Mouse (Mus musculus) limb, embryonic 13.5 days (tissue): ENCODE measurements around the gene Epha10. TPM values are rescaled to one million over a fixed set of nuclear protein-coding genes. Genes with fewer than 3 reads are reported as not detected.
"Not testable (repeated sequence)": the region's sequence is repeated elsewhere in the genome, so short reads cannot be mapped to it uniquely, and the experiment has no call there.

Experiments used
- ATAC-seq: fragments of 200-750 bp; cut with Nextera tagmentation; 2 replicates; pipeline ENCODE4 v1.8.0; 2017; ENCODE audit warnings: low read depth, moderate number of reproducible peaks, moderate TSS enrichment; ENCODE audit not compliant: low FRiP score
- H3K27ac ChIP-seq: fragments of 300-500 bp; sonication (generic); 2 replicates; pipeline ENCODE4 v1.5.1; 2015; ENCODE audit warnings: inconsistent platforms, mild to moderate bottlenecking, moderate library complexity
- H3K27me3 ChIP-seq: fragments of 300-500 bp; sonication (generic); 2 replicates; pipeline ENCODE4 v1.6.1; 2015; ENCODE audit warnings: mild to moderate bottlenecking, inconsistent platforms
- H3K36me3 ChIP-seq: fragments of 300-500 bp; sonication (generic); 2 replicates; pipeline ENCODE4 v1.6.1; 2015; ENCODE audit warnings: inconsistent platforms, mild to moderate bottlenecking, moderate library complexity
- H3K4me1 ChIP-seq: fragments of 300-500 bp; sonication (generic); 2 replicates; pipeline ENCODE4 v1.6.1; 2015; ENCODE audit warnings: inconsistent platforms
- H3K4me2 ChIP-seq: fragments of 300-500 bp; sonication (generic); replicated peaks from 2 replicates; pipeline ENCODE4 v1.6.1; 2015; ENCODE audit warnings: inconsistent platforms, mild to moderate bottlenecking, moderate library complexity
- H3K4me3 ChIP-seq: fragments of 300-500 bp; sonication (generic); 2 replicates; pipeline ENCODE4 v1.5.1; 2015; ENCODE audit warnings: moderate library complexity, mild to moderate bottlenecking, inconsistent platforms
- H3K9ac ChIP-seq: fragments of 300-500 bp; sonication (generic); 2 replicates; pipeline ENCODE4 v1.6.1; 2015; ENCODE audit warnings: mild to moderate bottlenecking, inconsistent platforms
- H3K9me3 ChIP-seq: fragments of 300-500 bp; sonication (generic); 2 replicates; pipeline ENCODE4 v1.6.1; 2016; ENCODE audit warnings: inconsistent platforms
- WGBS: fragments of 180-500 bp; shearing (Covaris S2); methylation state at CpG from one replicate; pipeline ENCODE4 v1.1.7; 2015; 5-methylcytosine and 5-hydroxymethylcytosine counted together
- polyA plus RNA-seq: library from polyadenylated mRNA; unstranded; fragments of >200 nt; fragmentation: Nextera tagmentation; extraction: Ambion mirVana; gene quantifications from 2 replicates; pipeline ENCODE4 v1.2.1, GENCODE M21; 2015

Epha10 gene
- polyA plus RNA-seq, 1 experiment from 2014 or later, result 0.17 TPM

GRCm38 (mm10) chr4:124899906-124900305, 19.2 kb downstream of the Epha10 start:
- H3K27me3 ChIP-seq, result peaks cover 82% of the 10 kb centered on the region
- no peaks in the 10 kb centered on the region for H3K36me3 ChIP-seq
- WGBS, result 59% methylated on average over 5 of the region's 5 CpGs
- no peak overlapping the region for H3K4me2 ChIP-seq
- H3K9me3 ChIP-seq, result no peaks in the 10 kb centered on the region
- no peak for ATAC-seq
- H3K4me3 ChIP-seq, result no peak overlapping the region
- H3K27ac ChIP-seq, result no peak overlapping the region
- H3K4me1 ChIP-seq, result peaks cover 2% of the 10 kb centered on the region
- H3K9ac ChIP-seq, result no peak overlapping the region

GRCm38 (mm10) chr4:124905417-124905816, 24.7 kb downstream of the Epha10 start:
- no peak for ATAC-seq
- H3K4me3 ChIP-seq, result no peak overlapping the region
- peaks cover 33% of the 10 kb centered on the region for H3K27me3 ChIP-seq
- H3K4me1 ChIP-seq, result peaks cover 13% of the 10 kb centered on the region
- H3K4me2 ChIP-seq, result no peak overlapping the region
- WGBS, result 69% methylated on average over 4 of the region's 4 CpGs
- no peaks in the 10 kb centered on the region for H3K9me3 ChIP-seq
- no peaks in the 10 kb centered on the region for H3K36me3 ChIP-seq
- no peak overlapping the region for H3K27ac ChIP-seq
- no peak overlapping the region for H3K9ac ChIP-seq

- Histone ChIP-seq H3K4me3 (peak overlapping the region; percentile 32), H3K36me3 (no peaks in the 10 kb centered on the region), H3K9me3 (no peaks in the 10 kb centered on the region), H3K4me1 (peaks cover 13% of the 10 kb centered on the region), H3K9ac (peak overlapping the region; percentile 20), H3K27ac (no peak overlapping the region), H3K27me3 (peaks cover 30% of the 10 kb centered on the region), H3K4me2 (peak overlapping the region; percentile 59)
- 7% methylated on average over 21 of the region's 21 CpGs for WGBS
- ATAC-seq, result peak; percentile 71
Measured at GRCm38 (mm10) chr4:124905971-124906822, 25.5 kb downstream of the Epha10 start.

GRCm38 (mm10) chr4:124928102-124928501, 47.4 kb downstream of the Epha10 start:
- ATAC-seq, result no peak
- 86% methylated on average over 5 of the region's 5 CpGs for WGBS
- H3K36me3 ChIP-seq, result peaks cover 82% of the 10 kb centered on the region

GRCm38 (mm10) chr4:124936613-124937471, 56.1 kb downstream of the Epha10 start, which contains the start of gene 9930104L06Rik:
TSS of gene 9930104L06Rik (plus strand) at chr4:124937048.
- Histone ChIP-seq H3K9ac (peak within 1 kb of the TSS; percentile 84), H3K4me2 (peak within 1 kb of the TSS; percentile 77), H3K4me1 (peaks cover 22% of the 10 kb centered on the region), H3K4me3 (peak within 1 kb of the TSS; percentile 89), H3K9me3 (no peaks in the 10 kb centered on the region), H3K36me3 (peaks cover 30% of the 10 kb centered on the region), H3K27me3 (no peaks in the 10 kb centered on the region), H3K27ac (no peak within 1 kb of the TSS)
- peak; percentile 100 for ATAC-seq
- WGBS, result under 1% methylated on average over 52 of the region's 52 CpGs

More at GRCm38 (mm10) chr4:124928102-124928501, 47.4 kb downstream of the Epha10 start:
- Histone ChIP-seq H3K27me3 (no peaks in the 10 kb centered on the region), H3K9ac (no peak overlapping the region), H3K9me3 (no peaks in the 10 kb centered on the region), H3K4me1 (no peaks in the 10 kb centered on the region), H3K4me3 (no peak overlapping the region), H3K27ac (no peak overlapping the region), H3K4me2 (no peak overlapping the region)

GRCm38 (mm10) chr4:124939211-124939610, 58.5 kb downstream of the Epha10 start, which contains the start of gene Cdca8:
TSS of gene Cdca8 (minus strand) at chr4:124939311.
- H3K9me3 ChIP-seq, H3K27me3 ChIP-seq, H3K9ac ChIP-seq, ATAC-seq, H3K27ac ChIP-seq: not testable (repeated sequence)
- H3K4me2 ChIP-seq, result peak within 1 kb of the TSS; percentile 77; the same call in 1 of the 2 replicates
- H3K36me3 ChIP-seq, result peaks cover 45% of the 10 kb centered on the region
- H3K4me3 ChIP-seq, result 0 out of 2 replicates have a peak within 1 kb of the TSS, but pooled peaks have one; percentile 4
- WGBS, result 91% methylated on average over 4 of the region's 4 CpGs
- H3K4me1 ChIP-seq, result peaks cover 22% of the 10 kb centered on the region

- Histone ChIP-seq H3K9me3 (no peaks in the 10 kb centered on the region), H3K4me1 (peaks cover 4% of the 10 kb centered on the region; the same call in 1 of the 2 replicates), H3K9ac (no peak overlapping the region), H3K27me3 (peaks cover 26% of the 10 kb centered on the region), H3K36me3 (peaks cover 45% of the 10 kb centered on the region), H3K27ac (no peak overlapping the region), H3K4me3 (no peak overlapping the region), H3K4me2 (no peak overlapping the region)
- ATAC-seq, result no peak
- 8% methylated on average over 4 of the region's 4 CpGs for WGBS
Measured at GRCm38 (mm10) chr4:124943022-124943421, 62.3 kb downstream of the Epha10 start.

GRCm38 (mm10) chr4:124943781-124944180, 63.1 kb downstream of the Epha10 start:
- ATAC-seq, result no peak
- H3K9ac ChIP-seq, result no peak overlapping the region

GRCm38 (mm10) chr4:124944961-124945360, 64.3 kb downstream of the Epha10 start:
- H3K4me2 ChIP-seq, result no peak overlapping the region
- ATAC-seq, result no peak
- H3K4me3 ChIP-seq, result no peak overlapping the region
- H3K9ac ChIP-seq, result no peak overlapping the region
- H3K9me3 ChIP-seq, result no peaks in the 10 kb centered on the region
- H3K36me3 ChIP-seq, result peaks cover 30% of the 10 kb centered on the region
- H3K27me3 ChIP-seq, result peaks cover 44% of the 10 kb centered on the region
- 60% methylated on average over 2 of the region's 2 CpGs for WGBS
- peaks cover 5% of the 10 kb centered on the region for H3K4me1 ChIP-seq
- H3K27ac ChIP-seq, result no peak overlapping the region

More at GRCm38 (mm10) chr4:124943781-124944180, 63.1 kb downstream of the Epha10 start:
- H3K4me3 ChIP-seq, result no peak overlapping the region
- H3K36me3 ChIP-seq, result peaks cover 40% of the 10 kb centered on the region
- H3K4me1 ChIP-seq, result no peaks in the 10 kb centered on the region
- no peak overlapping the region for H3K27ac ChIP-seq
- H3K27me3 ChIP-seq, result peaks cover 33% of the 10 kb centered on the region
- H3K9me3 ChIP-seq, result no peaks in the 10 kb centered on the region
- 47% methylated on average over 5 of the region's 5 CpGs for WGBS
- no peak overlapping the region for H3K4me2 ChIP-seq

GRCm38 (mm10) chr4:124949488-124949887, 68.8 kb downstream of the Epha10 start:
- no peak for ATAC-seq
- Histone ChIP-seq H3K4me1 (peaks cover 26% of the 10 kb centered on the region), H3K9me3 (no peaks in the 10 kb centered on the region), H3K4me3 (no peak overlapping the region), H3K36me3 (no peaks in the 10 kb centered on the region), H3K27ac (no peak overlapping the region), H3K4me2 (no peak overlapping the region), H3K27me3 (peaks cover 76% of the 10 kb centered on the region), H3K9ac (0 out of 2 replicates have a peak overlapping the region, but pooled peaks have one; percentile 5)
- WGBS, result 75% methylated on average over 3 of the region's 3 CpGs

- WGBS, result 19% methylated on average over 21 of the region's 21 CpGs
- no peaks in the 10 kb centered on the region for H3K36me3 ChIP-seq
- H3K4me3 ChIP-seq, result no peak overlapping the region
- peak overlapping the region; percentile 13; the same call in 1 of the 2 replicates for H3K9ac ChIP-seq
- H3K4me1 ChIP-seq, result peaks cover 26% of the 10 kb centered on the region
- H3K4me2 ChIP-seq, result peak overlapping the region; percentile 41
- H3K27ac ChIP-seq, result no peak overlapping the region
- H3K27me3 ChIP-seq, result peaks cover 86% of the 10 kb centered on the region
- peak; percentile 48; the same call in 1 of the 2 replicates for ATAC-seq
- no peaks in the 10 kb centered on the region for H3K9me3 ChIP-seq
Measured at GRCm38 (mm10) chr4:124950181-124951035, 69.7 kb downstream of the Epha10 start.
